Mouse (Mus musculus): ENCODE results near the gene Sit1.

- TF ChIP-seq EP300 (IDR thresholded peaks at IDR 0.05; ENCODE audit: low read depth) (peak; percentile 50; the same call in 1 of the 2 replicates), CTCF (IDR thresholded peaks at IDR 0.05; ENCODE audit: low read depth) (no peak)
Measured at GRCm38 (mm10) chr4:43490801-43491200, 7.3 kb upstream of the Sit1 start.

Data from liver, postnatal 0 days (tissue).